10 mouse cellular contexts compared by ENCODE assay signal in genomic region chr12:102498726-102499125, GRCm38 (mm10). TPM values are rescaled to one million over a fixed set of nuclear protein-coding genes. Genes with fewer than 3 reads are reported as not detected.
DNase-seq lines count a peak whose midpoint lies in the region; ATAC-seq and TF ChIP-seq lines count a peak whose summit lies in the region.
"Had no signal": no experiment of that assay in that cellular context is flagged by ENCODE, and none has a peak within 500 bp of the region (broad histone marks: within the 10 kb centered on the region; RNA-seq: fewer than 3 reads in every experiment).

No protein-coding gene starts in this region.

- TF ChIP-seq POLR2A in thymus, adult 2 months (IDR thresholded peaks at IDR 0.05; ENCODE audit: control insufficient read depth, extremely low read depth, insufficient read depth, low read length, poor library complexity), result no peak

- peak overlapping the region; percentile 35 to 41 for H3K27ac ChIP-seq in heart, embryonic 14.5 days (replicated peaks in 1 of 2; ENCODE audit: control insufficient read depth in 1 of 2, insufficient read depth in 1 of 2, low read depth in 2 of 2, low read length in 2 of 2)
- H3K27ac ChIP-seq in limb, embryonic 12.5 days, result peak overlapping the region; percentile 82
- no peak overlapping the region for H3K27ac ChIP-seq in thymus, adult 2 months (ENCODE audit: control insufficient read depth, insufficient read depth, low read length)
- H3K27ac ChIP-seq: midbrain, embryonic 15.5 days had no signal

- H3K9me3 ChIP-seq in heart, embryonic 14.5 days (ENCODE audit: control insufficient read depth, low read length), result no peaks in the 10 kb centered on the region
- H3K9me3 ChIP-seq in limb, embryonic 12.5 days, result no peaks in the 10 kb centered on the region
- H3K9me3 ChIP-seq: midbrain, embryonic 15.5 days had no signal

- H3K4me1 ChIP-seq in heart, embryonic 14.5 days (ENCODE audit: control insufficient read depth in 2 of 2, insufficient read depth in 2 of 2, low read length in 2 of 2), result peaks cover 0 to 5% of the 10 kb centered on the region in 2 experiments; a peak in 2 of 4 replicates
- peaks cover 19% of the 10 kb centered on the region for H3K4me1 ChIP-seq in limb, embryonic 12.5 days (replicated peaks)
- H3K4me1 ChIP-seq in thymus, adult 2 months (replicated peaks; ENCODE audit: control insufficient read depth, insufficient read depth, low read length), result no peaks in the 10 kb centered on the region
- H3K4me1 ChIP-seq: midbrain, embryonic 15.5 days had no signal

- H3K9ac ChIP-seq in heart, embryonic 14.5 days (ENCODE audit: low read length), result no peak overlapping the region
- no peak overlapping the region for H3K9ac ChIP-seq in limb, embryonic 12.5 days (replicated peaks)
- H3K9ac ChIP-seq: midbrain, embryonic 15.5 days had no signal

- DNase-seq in adipocyte (ENCODE audit: low spot score), result peak; percentile 13
- DNase-seq in embryo, embryonic 10.5 days (ENCODE audit: low spot score), result peak; percentile 57
- no peak for DNase-seq in thymus, adult 2 months
- DNase-seq: thymus, adult 18-20 months had no signal

- H3K4me3 ChIP-seq in heart, embryonic 14.5 days (ENCODE audit: control insufficient read depth in 1 of 2, insufficient read depth in 1 of 2, low read depth in 1 of 2, low read length in 2 of 2), result no peak overlapping the region
- H3K4me3 ChIP-seq in limb, embryonic 12.5 days (replicated peaks), result no peak overlapping the region
- no peak overlapping the region for H3K4me3 ChIP-seq in thymus, adult 2 months (ENCODE audit: control insufficient read depth, insufficient read depth, low read length)
- H3K4me3 ChIP-seq: midbrain, embryonic 15.5 days had no signal

- ATAC-seq in heart, embryonic 14.5 days (ENCODE audit: insufficient number of reproducible peaks, insufficient read depth, low FRiP score, low read depth), result no peak
- peak; percentile 37; the same call in 1 of the 2 replicates for ATAC-seq in limb, embryonic 12.5 days (ENCODE audit: insufficient number of reproducible peaks, insufficient read depth, low FRiP score, low TSS enrichment, low read depth)
- ATAC-seq in activated CD4-positive, CD25-positive, alpha-beta regulatory T cell, adult 4 months, result no peak
- no peak for ATAC-seq in granulocyte monocyte progenitor cell, adult 5-6 weeks (replicated peaks; ENCODE audit: poor library complexity, severe bottlenecking)
- ATAC-seq: midbrain, embryonic 15.5 days had no signal

- no peaks in the 10 kb centered on the region for H3K27me3 ChIP-seq in heart, embryonic 14.5 days (ENCODE audit: control insufficient read depth, insufficient read depth, low read length)
- H3K27me3 ChIP-seq in limb, embryonic 12.5 days, result no peaks in the 10 kb centered on the region
- H3K27me3 ChIP-seq in thymus, adult 2 months (ENCODE audit: control insufficient read depth, insufficient read depth, low read length), result no peaks in the 10 kb centered on the region
- H3K27me3 ChIP-seq: midbrain, embryonic 15.5 days had no signal

- no peak for TF ChIP-seq CTCF in thymus, adult 2 months (IDR thresholded peaks at IDR 0.05; ENCODE audit: borderline replicate concordance, control insufficient read depth, extremely low read depth, insufficient read depth, low read length, poor library complexity)

- peaks cover 51% of the 10 kb centered on the region for H3K36me3 ChIP-seq in heart, embryonic 14.5 days (ENCODE audit: control insufficient read depth, insufficient read depth, low read length)
- H3K36me3 ChIP-seq in limb, embryonic 12.5 days, result peaks cover 33% of the 10 kb centered on the region
- peaks cover 31% of the 10 kb centered on the region for H3K36me3 ChIP-seq in thymus, adult 2 months (ENCODE audit: control insufficient read depth, insufficient read depth, low read length)

- 65% methylated on average over 8 of the region's 8 CpGs for WGBS in heart, embryonic 14.5 days
- 23% methylated on average over 8 of the region's 8 CpGs for WGBS in limb, embryonic 12.5 days
- 98% methylated on average over 8 of the region's 8 CpGs for WGBS in thymus, adult 2 months

- peak overlapping the region; percentile 13; the same call in 1 of the 2 replicates for H3K4me2 ChIP-seq in heart, embryonic 14.5 days (ENCODE audit: low read length)
- H3K4me2 ChIP-seq in limb, embryonic 12.5 days, result peak overlapping the region; percentile 38
- H3K4me2 ChIP-seq: midbrain, embryonic 15.5 days had no signal

RNA-seq across cellular contexts. Expression of gene Golga5, which starts 29.8 kb away (rescaled TPM):
- polyA plus RNA-seq in heart, embryonic 14.5 days (2014; fragmentation: Nextera tagmentation; extraction: Ambion mirVana), result 27.2 and 28.6 TPM in 2 replicates
- polyA plus RNA-seq in limb, embryonic 12.5 days (2016; fragmentation: Nextera tagmentation; extraction: Ambion mirVana), result 37.5 and 37.6 TPM in 2 replicates
- polyA plus RNA-seq in activated CD4-positive, CD25-positive, alpha-beta regulatory T cell, adult 4 months (2017; shearing (Covaris generic)), result 10 to 100 TPM; 27.5 to 27.9 TPM
- 25.2 and 28.7 TPM in 2 replicates for total RNA-seq in granulocyte monocyte progenitor cell, adult 5-6 weeks (2014; fragmentation: Nextera tagmentation)
- 53.3 and 71.2 TPM in 2 replicates for total RNA-seq in granulocyte monocyte progenitor cell, adult 5-6 weeks (2017)
- 13.3 and 14.3 TPM in 2 replicates for polyA plus RNA-seq in thymus, adult 2 months (2012; rRNA removed)

RNA-seq across cellular contexts. Expression of gene Chga, which starts 56.0 kb away (rescaled TPM):
- polyA plus RNA-seq in heart, embryonic 14.5 days (2014; fragmentation: Nextera tagmentation; extraction: Ambion mirVana), result 0.30 and 0.34 TPM in 2 replicates
- 0.33 and 0.70 TPM in 2 replicates for polyA plus RNA-seq in limb, embryonic 12.5 days (2016; fragmentation: Nextera tagmentation; extraction: Ambion mirVana)
- polyA plus RNA-seq in activated CD4-positive, CD25-positive, alpha-beta regulatory T cell, adult 4 months (2017; shearing (Covaris generic)), result not detected
- total RNA-seq in granulocyte monocyte progenitor cell, adult 5-6 weeks (2014; fragmentation: Nextera tagmentation), result not detected in 2 replicates
- not detected in 2 replicates for total RNA-seq in granulocyte monocyte progenitor cell, adult 5-6 weeks (2017)
- 7.3 and 12.4 TPM in 2 replicates for polyA plus RNA-seq in thymus, adult 2 months (2012; rRNA removed)
- total RNA-seq: heart, postnatal 36 days had no signal

RNA-seq across cellular contexts. Expression of gene Lgmn, which starts 59.1 kb away (rescaled TPM):
- polyA plus RNA-seq in heart, embryonic 14.5 days (2014; fragmentation: Nextera tagmentation; extraction: Ambion mirVana), result 120 and 126 TPM in 2 replicates
- polyA plus RNA-seq in limb, embryonic 12.5 days (2016; fragmentation: Nextera tagmentation; extraction: Ambion mirVana), result 59.7 and 60.9 TPM in 2 replicates
- polyA plus RNA-seq in activated CD4-positive, CD25-positive, alpha-beta regulatory T cell, adult 4 months (2017; shearing (Covaris generic)), result 10 to 100 TPM; 31.0 to 34.5 TPM
- total RNA-seq in granulocyte monocyte progenitor cell, adult 5-6 weeks (2014; fragmentation: Nextera tagmentation), result 0.47 and 0.58 TPM in 2 replicates
- 1.2 and 1.7 TPM in 2 replicates for total RNA-seq in granulocyte monocyte progenitor cell, adult 5-6 weeks (2017)
- 66.8 and 88.9 TPM in 2 replicates for polyA plus RNA-seq in thymus, adult 2 months (2012; rRNA removed)
